Mouse (Mus musculus): ENCODE results near the gene Bbs4.

- TF ChIP-seq CTCF (IDR thresholded peaks at IDR 0.05; ENCODE audit: borderline replicate concordance, insufficient read depth, low read depth, low read length) (no peak), POLR2A (IDR thresholded peaks at IDR 0.05; ENCODE audit: borderline replicate concordance, insufficient read depth, low read length) (no peak)
Measured at GRCm38 (mm10) chr9:59311284-59311670, 42.0 kb downstream of the Bbs4 start.
